Mouse (Mus musculus) testis, adult 2 months (tissue): ENCODE results near the gene Ifne.

Experiments used
- CTCF ChIP-seq: fragments of 200-500 bp; IDR thresholded peaks from 2 replicates; pipeline ENCODE4 v1.5.1; 2012; ENCODE audit warnings: low read depth, mild to moderate bottlenecking, inconsistent platforms, low read length, moderate library complexity; ENCODE audit not compliant: control insufficient read depth, insufficient read depth, insufficient replicate concordance
- POLR2A ChIP-seq: fragments of 200-500 bp; IDR thresholded peaks from 2 replicates; pipeline ENCODE4 v1.6.1; 2012; ENCODE audit warnings: low read depth, mild to moderate bottlenecking, inconsistent platforms, low read length, moderate library complexity; ENCODE audit not compliant: control insufficient read depth

DNA sequence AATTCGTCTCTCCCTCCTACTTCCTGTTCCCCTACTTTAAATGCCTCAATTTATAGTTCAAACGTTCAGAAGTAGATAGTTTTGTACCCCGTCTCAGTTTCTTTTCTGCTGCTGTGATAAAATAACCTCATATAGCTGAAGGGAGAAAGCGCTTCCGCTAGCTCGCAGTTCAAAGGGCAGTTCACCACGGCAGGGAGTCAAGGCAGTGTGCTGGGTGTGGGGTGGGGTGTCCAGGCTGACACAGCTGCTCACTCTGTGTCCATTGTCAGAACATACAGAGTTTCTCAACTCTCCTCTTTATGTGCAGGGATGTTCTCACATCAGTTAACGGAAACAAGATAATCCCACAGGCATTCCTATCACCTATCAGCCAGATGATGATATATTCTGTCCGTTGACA is 32.2 kb upstream of the Ifne start:
- TF ChIP-seq POLR2A (no peak), CTCF (no peak)
